In the genomic region with DNA sequence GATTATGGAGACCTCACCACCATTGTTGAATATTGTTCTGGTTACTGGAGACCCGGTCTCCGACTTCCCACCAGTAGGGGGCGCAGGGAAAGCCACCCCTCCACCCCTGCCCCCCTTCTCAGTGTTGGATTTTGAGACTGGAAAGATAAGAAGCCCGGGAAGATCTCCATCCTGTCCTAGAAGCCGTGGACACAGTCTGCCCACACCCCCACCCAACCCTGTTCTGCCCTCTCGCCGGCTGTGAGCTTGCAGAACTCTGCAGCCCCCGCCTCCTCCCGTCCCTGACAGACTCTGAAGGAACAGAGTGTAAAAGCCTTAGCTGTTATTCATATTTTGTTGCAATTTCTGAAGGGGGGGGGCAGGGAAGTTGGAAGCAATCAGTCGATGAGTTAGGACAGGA, we compare ENCODE assay signal across 7 mouse cellular contexts. TPM values are rescaled to one million over a fixed set of nuclear protein-coding genes. Genes with fewer than 3 reads are reported as not detected.
A peak's percentile ranks its signal among the peaks of the same experiment; 100 is the strongest.
DNase-seq lines count a peak whose midpoint lies in the region; ATAC-seq and TF ChIP-seq lines count a peak whose summit lies in the region.

No protein-coding gene starts in this region.

- no peaks in the 10 kb centered on the region for H3K9me3 ChIP-seq in ES-Bruce4 (replicated peaks; ENCODE audit: control insufficient read depth, insufficient read depth, low read length, poor library complexity, severe bottlenecking)
- no peaks in the 10 kb centered on the region for H3K9me3 ChIP-seq in heart, embryonic 16.5 days (replicated peaks; ENCODE audit: control insufficient read depth, low read length)

- WGBS in heart, embryonic 16.5 days: 6% methylated on average over 10 of the region's 10 CpGs

- 0 out of 2 replicates have a peak, but pooled peaks cover 3% of the 10 kb centered on the region for H3K36me3 ChIP-seq in ES-Bruce4 (ENCODE audit: control insufficient read depth, insufficient read depth, low read length, poor library complexity, severe bottlenecking)
- no peaks in the 10 kb centered on the region for H3K36me3 ChIP-seq in heart, embryonic 16.5 days (ENCODE audit: control insufficient read depth, insufficient read depth)

- H3K4me3 ChIP-seq in ES-Bruce4 (ENCODE audit: low read depth, low read length): peak overlapping the region; percentile 11; the same call in 1 of the 2 replicates
- 0 out of 2 replicates have a peak overlapping the region, but pooled peaks have one; percentile 2 for H3K4me3 ChIP-seq in heart, embryonic 16.5 days (ENCODE audit: low read length)

- DNase-seq in 416B (ENCODE audit: low read depth): peak; percentile 35
- peak; percentile 87 for DNase-seq in embryo, embryonic 11 days
- peak; percentile 90 to 91 for DNase-seq in kidney, postnatal 25 days
- peak; percentile 49 to 78 for DNase-seq in right cerebral cortex, postnatal 10 days (ENCODE audit: low spot score in 2 of 2)

- TF ChIP-seq EP300 in ES-Bruce4 (IDR thresholded peaks at IDR 0.05; ENCODE audit: insufficient read depth, low read depth, low read length): no peak

- TF ChIP-seq CTCF in ES-Bruce4 (IDR thresholded peaks at IDR 0.05; ENCODE audit: low read depth, low read length): peak; percentile 65

- no peaks in the 10 kb centered on the region for H3K27me3 ChIP-seq in ES-Bruce4 (ENCODE audit: control insufficient read depth, insufficient read depth, low read length, poor library complexity, severe bottlenecking)
- no peaks in the 10 kb centered on the region for H3K27me3 ChIP-seq in heart, embryonic 16.5 days (ENCODE audit: control insufficient read depth, insufficient read depth, low read length)

- peaks cover 4% of the 10 kb centered on the region for H3K4me1 ChIP-seq in ES-Bruce4 (ENCODE audit: control insufficient read depth, insufficient read depth, low read length)
- H3K4me1 ChIP-seq in heart, embryonic 16.5 days (ENCODE audit: control insufficient read depth, insufficient read depth, low read length): peaks cover 75% of the 10 kb centered on the region

- H3K4me2 ChIP-seq in heart, embryonic 16.5 days (ENCODE audit: low read depth, low read length): peak overlapping the region; percentile 39

- peak overlapping the region; percentile 27 for H3K9ac ChIP-seq in ES-Bruce4 (ENCODE audit: low read depth, poor library complexity, severe bottlenecking)
- H3K9ac ChIP-seq in heart, embryonic 16.5 days (ENCODE audit: low read length): peak overlapping the region; percentile 28; the same call in 1 of the 2 replicates

- peak; percentile 54; the same call in 1 of the 2 replicates for ATAC-seq in heart, embryonic 16.5 days (replicated peaks; ENCODE audit: extremely low read depth, insufficient read depth, low FRiP score)
- peak; percentile 10 for ATAC-seq in megakaryocyte, adult 5-6 weeks (ENCODE audit: poor library complexity, severe bottlenecking)

- H3K27ac ChIP-seq in ES-Bruce4 (ENCODE audit: insufficient read depth, low read length): peak overlapping the region; percentile 93
- peak overlapping the region; percentile 81 for H3K27ac ChIP-seq in heart, embryonic 16.5 days (ENCODE audit: low read length)

- TF ChIP-seq POLR2A in ES-Bruce4 (IDR thresholded peaks at IDR 0.05; ENCODE audit: insufficient read depth, low read length): no peak

RNA-seq across cellular contexts. Expression of a gene that starts 26.8 kb away (rescaled TPM):
- polyA plus RNA-seq in ES-Bruce4 (2011; ENCODE audit: insufficient read depth, insufficient read length, low read depth, missing spikeins): 23.7 and 26.3 TPM in 2 replicates
- 28.2 and 28.6 TPM in 2 replicates for polyA plus RNA-seq in heart, embryonic 16.5 days (2015; fragmentation: Nextera tagmentation; extraction: Ambion mirVana)
- 124 and 125 TPM in 2 replicates for total RNA-seq in megakaryocyte, adult 5-6 weeks (2015)
- total RNA-seq in megakaryocyte, adult 5-6 weeks (2017): 38.8 and 43.3 TPM in 2 replicates

RNA-seq across cellular contexts. Expression of a gene that starts 28.4 kb away (rescaled TPM):
- not detected in 2 replicates for polyA plus RNA-seq in ES-Bruce4 (2011; ENCODE audit: insufficient read depth, insufficient read length, low read depth, missing spikeins)
- 4.1 and 4.5 TPM in 2 replicates for polyA plus RNA-seq in heart, embryonic 16.5 days (2015; fragmentation: Nextera tagmentation; extraction: Ambion mirVana)
- not detected in 2 replicates for total RNA-seq in megakaryocyte, adult 5-6 weeks (2015)
- total RNA-seq in megakaryocyte, adult 5-6 weeks (2017): not detected in 2 replicates

RNA-seq across cellular contexts. Expression of a gene that starts 46.8 kb away (rescaled TPM):
- 54.3 and 55.8 TPM in 2 replicates for polyA plus RNA-seq in ES-Bruce4 (2011; ENCODE audit: insufficient read depth, insufficient read length, low read depth, missing spikeins)
- polyA plus RNA-seq in heart, embryonic 16.5 days (2015; fragmentation: Nextera tagmentation; extraction: Ambion mirVana): 18.6 and 23.0 TPM in 2 replicates
- total RNA-seq in megakaryocyte, adult 5-6 weeks (2015): 26.4 and 31.3 TPM in 2 replicates
- 26.5 and 27.5 TPM in 2 replicates for total RNA-seq in megakaryocyte, adult 5-6 weeks (2017)

Comparison
In these comparisons a context has a peak if more than half of its experiments do, and no peak if none do; other contexts are left out.
1. Peak in every context shown above with its lines: DNase-seq, ATAC-seq, H3K4me3 ChIP-seq and H3K27ac ChIP-seq.
2. DNase-seq: peak in every context shown above with its lines; median percentile 90 in kidney, postnatal 25 days; 87 in embryo, embryonic 11 days; 64 in right cerebral cortex, postnatal 10 days; 35 in 416B.